Mouse (Mus musculus) MEL (cell line): ENCODE measurements around the gene Alkbh7. TPM values are rescaled to one million over a fixed set of nuclear protein-coding genes. Genes with fewer than 3 reads are reported as not detected.

Experiments
- DNase-seq: peaks from one replicate; pipeline ENCODE4 v3.0.0; 2011; ENCODE audit warnings: low read depth, low spot score
- H3K27ac ChIP-seq: 2 replicates; pipeline ENCODE4 v1.5.1; 2012; ENCODE audit warnings: low read depth, mild to moderate bottlenecking, control low read depth, low read length, moderate library complexity; ENCODE audit not compliant: control insufficient read depth
- H3K27me3 ChIP-seq, 2 experiments: fragments of 150-350 bp in 1 of 2; sonication (generic) in 1 of 2; 2 replicates each; pipeline ENCODE4 v1.6.1; 2012; ENCODE audit warnings: low read length in 2 of 2, mild to moderate bottlenecking in 2 of 2, improper control_type of control experiment in 1 of 2, moderate library complexity in 1 of 2; ENCODE audit not compliant: insufficient read depth in 2 of 2, control insufficient read depth in 1 of 2
- H3K36me3 ChIP-seq, 2 experiments: 2 replicates each; pipeline ENCODE4 v1.6.1; 2012 to 2014; ENCODE audit warnings: low read length in 2 of 2, improper control_type of control experiment in 1 of 2, inconsistent platforms in 1 of 2, mild to moderate bottlenecking in 1 of 2; ENCODE audit not compliant: insufficient read depth in 2 of 2, control insufficient read depth in 1 of 2
- H3K4me1 ChIP-seq, 2 experiments: fragments of 150-350 bp in 1 of 2; sonication (generic) in 1 of 2; 2 replicates each; pipeline ENCODE4 v1.6.1; 2012; ENCODE audit warnings: low read length in 2 of 2, improper control_type of control experiment in 1 of 2, mild to moderate bottlenecking in 1 of 2; ENCODE audit not compliant: insufficient read depth in 2 of 2, control insufficient read depth in 1 of 2
- H3K4me3 ChIP-seq, 2 experiments: fragments of 150-350 bp in 1 of 2; sonication (generic) in 1 of 2; 2 replicates each; pipeline ENCODE4 v1.5.1; 2012; ENCODE audit warnings: low read depth in 2 of 2, low read length in 2 of 2, mild to moderate bottlenecking in 2 of 2, moderate library complexity in 2 of 2, control low read depth in 1 of 2, improper control_type of control experiment in 1 of 2; ENCODE audit not compliant: control insufficient read depth in 1 of 2, insufficient read depth in 1 of 2
- H3K79me2 ChIP-seq: 2 replicates; pipeline ENCODE4 v1.6.1; 2012; ENCODE audit warnings: mild to moderate bottlenecking, low read length, moderate library complexity; ENCODE audit not compliant: control insufficient read depth, poor library complexity, insufficient read depth
- H3K9ac ChIP-seq: 2 replicates; pipeline ENCODE4 v1.6.1; 2012; ENCODE audit warnings: low read depth, mild to moderate bottlenecking, control low read depth, low read length, moderate library complexity; ENCODE audit not compliant: control insufficient read depth, poor library complexity, severe bottlenecking
- H3K9me3 ChIP-seq: fragments of 150-350 bp; sonication (generic); replicated peaks from 2 replicates; pipeline ENCODE4 v1.6.1; 2012; ENCODE audit warnings: mild to moderate bottlenecking, low read length, improper control_type of control experiment, moderate library complexity; ENCODE audit not compliant: insufficient read depth
- CHD2 ChIP-seq: IDR thresholded peaks from 2 replicates; pipeline ENCODE4 v1.6.1; 2011; ENCODE audit warnings: low read length, improper control_type of control experiment
- CTCF ChIP-seq, 3 experiments: IDR thresholded peaks in 2 of 3; conservative IDR thresholded peaks in 1 of 3; 2 replicates each; pipeline ENCODE4 v1.5.1; 2011 to 2012; ENCODE audit warnings: low read length in 3 of 3, low read depth in 2 of 3, mild to moderate bottlenecking in 2 of 3, improper control_type of control experiment in 1 of 3, inconsistent platforms in 1 of 3, mixed read lengths in 1 of 3, moderate library complexity in 1 of 3; ENCODE audit not compliant: control insufficient read depth in 1 of 3, insufficient read depth in 1 of 3, poor library complexity in 1 of 3, severe bottlenecking in 1 of 3
- ELF1 ChIP-seq: IDR thresholded peaks from 2 replicates; pipeline ENCODE4 v1.6.1; 2014; ENCODE audit warnings: low read depth, mild to moderate bottlenecking, inconsistent platforms, low read length, improper control_type of control experiment, moderate library complexity
- EP300 ChIP-seq, 2 experiments: IDR thresholded peaks; 2 replicates each; pipeline ENCODE4 v1.6.1; 2011; ENCODE audit warnings: improper control_type of control experiment in 2 of 2, low read length in 2 of 2, low read depth in 1 of 2, mild to moderate bottlenecking in 1 of 2
- ETS1 ChIP-seq: IDR thresholded peaks from 2 replicates; pipeline ENCODE4 v1.6.1; 2012; ENCODE audit warnings: low read depth, mild to moderate bottlenecking, inconsistent platforms, low read length, improper control_type of control experiment, moderate library complexity
- GATA1 ChIP-seq: IDR thresholded peaks from 2 replicates; pipeline ENCODE4 v1.6.1; 2011; ENCODE audit warnings: low read depth, low read length, improper control_type of control experiment
- JUND ChIP-seq: IDR thresholded peaks from 2 replicates; pipeline ENCODE4 v1.6.1; 2011; ENCODE audit warnings: low read depth, mild to moderate bottlenecking, improper control_type of control experiment, low read length
- KAT2A ChIP-seq: conservative IDR thresholded peaks from 2 replicates; pipeline ENCODE4 v1.6.1; 2012; ENCODE audit warnings: low read depth, low read length, improper control_type of control experiment, inconsistent platforms
- MAZ ChIP-seq: IDR thresholded peaks from 2 replicates; pipeline ENCODE4 v1.6.1; 2012; ENCODE audit warnings: low read depth, mild to moderate bottlenecking, inconsistent platforms, low read length, improper control_type of control experiment
- MEF2A ChIP-seq: IDR thresholded peaks from 2 replicates; pipeline ENCODE4 v1.6.1; 2014; ENCODE audit warnings: low read depth, mild to moderate bottlenecking, inconsistent platforms, low read length, improper control_type of control experiment; ENCODE audit not compliant: poor library complexity, insufficient replicate concordance, severe bottlenecking; ENCODE audit errors: extremely low read depth
- MYC ChIP-seq: IDR thresholded peaks from 2 replicates; pipeline ENCODE4 v1.6.1; 2011; ENCODE audit warnings: low read depth, mild to moderate bottlenecking, low read length, improper control_type of control experiment, moderate library complexity
- NRF1 ChIP-seq: IDR thresholded peaks from 2 replicates; pipeline ENCODE4 v1.6.1; 2014; ENCODE audit warnings: low read depth, mild to moderate bottlenecking, inconsistent platforms, low read length, improper control_type of control experiment, moderate library complexity; ENCODE audit not compliant: poor library complexity, insufficient read depth, severe bottlenecking
- POLR2AphosphoS5 ChIP-seq: IDR thresholded peaks from 2 replicates; pipeline ENCODE4 v1.6.1; 2012; ENCODE audit warnings: low read depth, borderline replicate concordance, mild to moderate bottlenecking, inconsistent platforms, low read length, moderate library complexity, mixed read lengths
- RAD21 ChIP-seq: IDR thresholded peaks from 2 replicates; pipeline ENCODE4 v1.6.1; 2011; ENCODE audit warnings: mild to moderate bottlenecking, low read depth, low read length, improper control_type of control experiment
- SMC3 ChIP-seq: IDR thresholded peaks from 2 replicates; pipeline ENCODE4 v1.6.1; 2011; ENCODE audit warnings: low read depth, low read length, improper control_type of control experiment
- TAL1 ChIP-seq: IDR thresholded peaks from 2 replicates; pipeline ENCODE4 v1.6.1; 2012; ENCODE audit warnings: mild to moderate bottlenecking, inconsistent platforms, low read length, moderate library complexity, mixed read lengths
- TBP ChIP-seq: IDR thresholded peaks from 2 replicates; pipeline ENCODE4 v1.8.0; 2011; ENCODE audit warnings: low read depth, low read length, improper control_type of control experiment
- TCF12 ChIP-seq: IDR thresholded peaks from 2 replicates; pipeline ENCODE4 v1.6.1; 2014; ENCODE audit warnings: low read depth, mild to moderate bottlenecking, inconsistent platforms, low read length, improper control_type of control experiment, moderate library complexity
- UBTF ChIP-seq: IDR thresholded peaks from 2 replicates; pipeline ENCODE4 v1.6.1; 2012; ENCODE audit warnings: low read depth, mild to moderate bottlenecking, inconsistent platforms, low read length, improper control_type of control experiment, moderate library complexity, borderline replicate concordance; ENCODE audit not compliant: insufficient read depth
- ZC3H11A ChIP-seq: IDR thresholded peaks from 2 replicates; pipeline ENCODE4 v1.6.1; 2012; ENCODE audit warnings: low read depth, mild to moderate bottlenecking, inconsistent platforms, low read length, improper control_type of control experiment
- ZKSCAN1 ChIP-seq: IDR thresholded peaks from 2 replicates; pipeline ENCODE4 v1.6.1; 2012; ENCODE audit warnings: low read depth, mild to moderate bottlenecking, inconsistent platforms, low read length, improper control_type of control experiment, moderate library complexity
- ZMIZ1 ChIP-seq: IDR thresholded peaks from 2 replicates; pipeline ENCODE4 v1.6.1; 2012; ENCODE audit warnings: low read depth, mild to moderate bottlenecking, inconsistent platforms, low read length, improper control_type of control experiment, moderate library complexity
- polyA plus RNA-seq, 2 experiments: library from polyadenylated mRNA; stranded (reverse) in 1 of 2; unstranded in 1 of 2; fragments of >175 nt in 1 of 2; fragments of >200 nt in 1 of 2; gene quantifications; 2 replicates each; pipeline versions ENCODE4 v1.2.1 to v1.2.4; 2012; ENCODE audit warnings: low replicate concordance in 2 of 2, low read depth in 1 of 2; ENCODE audit not compliant: insufficient read length in 2 of 2, insufficient read depth in 1 of 2, missing spikeins in 1 of 2
- total RNA-seq: library from RNA; depleted of rRNA; stranded (reverse); fragments of 300-350 nt; gene quantifications from 2 replicates; pipeline ENCODE4 v1.2.3, GENCODE M21; 2012

The Alkbh7 gene
- total and polyA plus RNA-seq, 3 experiments = 18.9 to 26.4 TPM; not detected in 1

DNA sequence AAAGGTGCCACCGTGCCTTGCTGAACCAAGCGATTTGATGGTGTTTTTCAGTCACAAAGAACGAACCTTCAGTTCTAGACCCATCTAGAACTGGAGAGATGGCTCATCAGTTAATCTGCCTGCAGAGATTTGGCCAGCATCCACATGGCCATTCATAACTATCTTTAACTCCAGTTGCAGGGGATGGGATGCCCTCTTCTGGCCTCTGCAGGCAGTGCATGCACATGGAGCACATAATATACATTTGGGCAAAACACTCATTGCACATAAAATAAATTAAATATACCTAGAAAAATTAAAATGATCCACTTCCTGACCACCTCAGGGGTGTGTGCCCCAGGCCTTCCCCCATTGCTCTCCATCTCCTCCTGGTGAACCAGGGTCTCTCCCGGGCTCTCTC, 35.3 kb upstream of the Alkbh7 start:
- Histone ChIP-seq H3K4me3 (no peak overlapping the region), H3K27me3 (peaks cover 7 to 15% of the 10 kb centered on the region in 2 experiments), H3K9me3 (no peaks in the 10 kb centered on the region), H3K9ac (no peak overlapping the region), H3K4me1 (peaks cover 0 to 6% of the 10 kb centered on the region in 2 experiments; a peak in 2 of 4 replicates), H3K79me2 (no peaks in the 10 kb centered on the region), H3K27ac (no peak overlapping the region), H3K36me3 (peaks cover 0 to 2% of the 10 kb centered on the region in 2 experiments; a peak in 1 of 4 replicates)
- DNase-seq = peak; percentile 25
- peak; percentile 20; the same call in 1 of the 2 replicates for TF ChIP-seq SMC3
- peak; percentile 36 for TF ChIP-seq RAD21
- peak; percentile 8; the same call in 1 of the 2 replicates for TF ChIP-seq ZC3H11A
- TF ChIP-seq UBTF = no peak
- TF ChIP-seq NRF1 = no peak
- TF ChIP-seq CTCF (IDR thresholded peaks at IDR 0.05 in 2 of 3, conservative IDR thresholded peaks at IDR 0.05 in 1 of 3; ENCODE audit: control insufficient read depth in 1 of 3, insufficient read depth in 1 of 3, low read depth in 2 of 3, low read length in 3 of 3, poor library complexity in 1 of 3, severe bottlenecking in 1 of 3) = peak; percentile 36 to 51 (median 44); a peak in 5 of 6 replicates

DNA sequence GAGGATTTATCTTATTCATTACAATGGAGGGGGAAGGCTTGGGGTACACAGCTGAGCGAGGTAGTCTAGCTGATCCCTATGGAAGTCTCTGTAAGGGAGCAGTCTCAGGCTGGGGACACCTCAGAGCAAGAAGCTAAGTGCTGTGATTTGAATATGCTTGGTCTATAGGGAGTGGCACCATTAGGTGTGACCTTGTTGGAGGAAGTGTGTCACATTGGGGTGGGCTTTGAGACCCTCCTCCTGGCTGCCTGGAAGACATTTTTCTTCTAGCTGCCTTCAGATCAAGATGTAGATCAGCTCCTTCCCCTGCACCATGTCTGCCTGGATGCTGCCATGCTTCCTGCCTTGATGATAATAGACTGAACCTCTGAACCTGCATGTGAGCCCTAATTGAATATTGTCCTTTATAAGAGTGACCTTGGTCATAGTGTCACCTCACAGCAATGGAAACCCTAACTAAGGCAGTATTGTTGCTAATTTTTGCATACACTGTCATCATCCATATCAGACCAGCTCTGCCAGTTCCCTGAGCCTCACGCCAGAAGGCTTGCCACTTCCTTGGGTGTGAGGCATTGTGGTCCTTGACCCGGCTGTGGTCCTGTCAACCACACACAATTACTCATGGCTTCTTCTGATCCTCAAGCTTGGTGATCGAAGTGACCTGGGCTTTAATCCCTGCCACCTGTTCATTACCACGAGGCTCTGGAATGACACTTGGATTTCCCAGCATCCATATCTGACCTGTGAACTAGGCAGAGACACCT, 34.3 kb upstream of the Alkbh7 start:
- Histone ChIP-seq H3K4me1 (peaks cover 0 to 3% of the 10 kb centered on the region in 2 experiments; a peak in 2 of 4 replicates), H3K27me3 (peaks cover 7 to 23% of the 10 kb centered on the region in 2 experiments), H3K36me3 (peaks cover 0 to 1% of the 10 kb centered on the region in 2 experiments; a peak in 1 of 4 replicates), H3K9ac (no peak overlapping the region), H3K9me3 (no peaks in the 10 kb centered on the region), H3K4me3 (no peak overlapping the region), H3K27ac (no peak overlapping the region), H3K79me2 (no peaks in the 10 kb centered on the region)
- DNase-seq = no peak
- no peak for TF ChIP-seq EP300 (IDR thresholded peaks at IDR 0.05; ENCODE audit: low read depth in 1 of 2, low read length in 2 of 2)
- TF ChIP-seq MYC = no peak

DNA sequence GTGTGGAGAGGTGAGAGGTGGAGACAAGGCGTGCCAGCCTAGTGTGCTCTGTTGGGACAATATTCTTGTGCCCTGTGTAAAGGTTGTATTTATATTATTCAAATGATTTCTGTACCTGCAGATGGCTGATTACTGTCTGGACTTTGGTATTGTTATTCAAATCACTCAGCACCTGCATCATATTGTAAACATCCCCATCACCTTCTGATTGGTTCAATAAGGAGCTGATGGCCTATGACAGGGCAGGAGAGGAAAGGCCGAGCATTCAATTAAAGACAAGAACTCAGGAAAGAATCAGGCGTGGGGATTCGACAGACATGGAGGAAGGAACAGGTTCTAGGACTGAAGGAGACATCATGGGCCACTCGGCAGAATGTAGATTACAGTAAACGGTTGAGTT, 33.5 kb upstream of the Alkbh7 start:
- H3K9me3 ChIP-seq = no peaks in the 10 kb centered on the region
- no peak overlapping the region for H3K27ac ChIP-seq
- no peaks in the 10 kb centered on the region for H3K4me1 ChIP-seq
- DNase-seq = no peak
- no peaks in the 10 kb centered on the region for H3K79me2 ChIP-seq
- H3K27me3 ChIP-seq = peaks cover 7 to 31% of the 10 kb centered on the region in 2 experiments
- H3K36me3 ChIP-seq = no peaks in the 10 kb centered on the region
- H3K9ac ChIP-seq = no peak overlapping the region
- H3K4me3 ChIP-seq = no peak overlapping the region
- TF ChIP-seq RAD21 (no peak), TAL1 (no peak), EP300 (IDR thresholded peaks at IDR 0.05; ENCODE audit: low read depth in 1 of 2, low read length in 2 of 2) (no peak), ETS1 (no peak), ZMIZ1 (no peak), TBP (no peak), KAT2A (no peak), ELF1 (no peak), GATA1 (no peak), MEF2A (no peak), SMC3 (no peak), POLR2AphosphoS5 (no peak), NRF1 (no peak), TCF12 (no peak), ZKSCAN1 (no peak), MAZ (no peak), CHD2 (no peak), JUND (no peak), CTCF (IDR thresholded peaks at IDR 0.05 in 2 of 3, conservative IDR thresholded peaks at IDR 0.05 in 1 of 3; ENCODE audit: control insufficient read depth in 1 of 3, insufficient read depth in 1 of 3, low read depth in 2 of 3, low read length in 3 of 3, poor library complexity in 1 of 3, severe bottlenecking in 1 of 3) (no peak)
